Mouse (Mus musculus) hindlimb bud, embryonic 11.5 days (tissue): ENCODE data around the gene Prdm10.

Source experiments
- DNase-seq: peaks from one replicate; pipeline ENCODE4 v3.0.0-alpha.2; 2012; ENCODE audit warnings: low read depth, low spot score; ENCODE audit errors: extremely low spot score

Gene Prdm10

DNA sequence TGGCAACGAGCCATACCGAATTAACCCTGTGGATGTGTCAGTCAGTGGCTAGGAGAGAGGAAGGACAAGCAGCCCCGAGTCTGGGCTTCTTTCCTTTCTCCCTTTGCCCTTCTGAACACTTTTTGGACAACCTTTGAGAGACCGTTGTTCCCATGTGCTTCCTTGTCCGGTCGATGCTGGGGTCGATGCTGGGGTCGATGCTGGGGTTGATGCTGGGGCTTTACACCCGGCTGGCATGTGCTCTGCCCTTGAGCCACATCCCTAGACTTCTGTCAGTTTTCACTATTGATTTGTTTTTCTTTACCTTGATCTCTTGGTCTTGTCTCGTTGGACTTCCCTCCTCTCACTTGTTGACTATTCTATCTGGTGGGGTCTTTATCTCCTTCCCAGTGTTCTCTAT lies 73.2 kb downstream of the Prdm10 start:
- DNase-seq, result no peak

- no peak for DNase-seq
Observed at GRCm38 (mm10) chr9:31354051-31354450, 73.7 kb downstream of the Prdm10 start.

DNA sequence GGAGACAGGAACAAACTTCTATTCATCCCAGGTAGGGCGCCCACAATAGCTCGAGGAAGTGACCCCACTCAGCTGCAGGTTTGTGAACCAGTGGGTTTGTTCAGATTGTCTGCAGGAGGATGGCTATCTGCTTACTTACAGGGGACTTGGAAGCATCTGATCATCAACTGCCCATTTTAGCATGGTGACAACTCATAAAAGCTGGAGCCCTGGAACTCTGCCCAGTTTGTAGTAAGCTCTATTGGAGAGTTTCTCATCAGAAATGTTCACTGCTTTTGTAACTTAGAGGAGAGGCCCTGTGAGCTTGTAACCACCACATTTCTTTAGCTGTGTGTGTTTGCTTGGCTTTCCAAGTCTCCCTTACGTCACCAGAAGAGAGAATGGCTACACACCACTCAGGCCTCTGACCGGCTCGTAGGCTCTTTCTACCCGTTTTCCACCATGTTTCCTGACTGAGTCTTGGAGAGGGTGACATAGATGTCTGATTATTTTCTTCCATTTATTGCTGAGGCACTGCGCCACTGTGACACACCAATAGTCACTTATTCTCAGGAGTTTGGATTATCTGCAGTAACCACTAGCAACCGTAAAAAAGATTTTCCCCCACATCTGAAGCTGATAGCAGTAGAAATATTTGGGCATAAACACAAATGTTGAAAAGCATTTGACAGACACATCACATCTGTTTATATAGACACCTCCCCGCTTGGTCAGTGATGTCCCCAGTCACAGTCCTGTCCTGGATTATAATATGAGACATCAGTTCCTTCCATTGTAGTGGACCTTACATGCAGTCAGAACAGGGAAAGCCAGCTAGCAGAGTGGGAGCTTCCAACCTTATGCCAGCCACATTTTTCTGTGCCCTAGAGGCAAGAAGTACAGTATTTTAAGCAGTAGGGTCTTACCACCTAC lies 83.6 kb downstream of the Prdm10 start:
- no peak for DNase-seq

DNA sequence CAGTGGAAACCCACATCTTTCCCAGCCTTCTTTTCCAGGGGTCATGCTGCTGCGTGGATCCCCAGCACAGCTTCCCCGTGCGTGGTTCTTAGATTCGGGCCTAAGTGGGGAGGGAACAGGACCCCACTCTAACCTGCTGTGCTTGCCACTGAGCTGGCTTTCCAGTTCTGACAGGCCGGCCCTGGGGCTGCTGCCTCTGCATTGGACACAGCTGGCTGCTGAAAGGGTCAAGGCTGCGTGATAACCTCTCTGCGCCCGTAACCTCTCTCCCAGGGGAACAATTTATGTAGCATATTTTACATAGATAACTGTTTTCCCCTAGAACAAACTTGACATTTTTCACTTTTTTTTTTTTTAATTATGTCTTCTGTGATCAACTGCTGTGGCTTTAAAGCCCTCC lies 84.7 kb downstream of the Prdm10 start:
- no peak for DNase-seq

DNA sequence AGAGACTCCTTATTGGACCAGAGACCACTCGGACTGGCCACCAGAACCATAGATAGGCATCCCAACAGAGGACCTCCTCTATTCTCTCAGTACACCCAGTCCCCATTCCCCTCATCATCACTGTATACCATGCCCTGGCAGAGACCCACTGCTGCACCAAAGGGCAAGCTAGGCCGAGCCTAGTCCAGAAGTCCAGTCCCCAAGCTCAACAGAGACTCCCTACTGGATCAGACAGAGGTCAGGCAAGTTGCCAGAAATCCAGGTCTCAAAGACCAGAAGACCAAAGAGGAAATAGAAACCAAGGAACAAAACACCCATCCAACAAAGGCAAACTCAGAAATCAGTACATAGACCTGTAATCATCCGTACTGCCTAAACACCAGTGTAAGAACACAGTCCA lies 91.4 kb downstream of the Prdm10 start:
- no peak for DNase-seq

GRCm38 (mm10) chr9:31376661-31377060 lies 96.3 kb downstream of the Prdm10 start:
- no peak for DNase-seq

- no peak for DNase-seq
Observed at GRCm38 (mm10) chr9:31384786-31385499, 104.6 kb downstream of the Prdm10 start.

- no peak for DNase-seq
Observed at GRCm38 (mm10) chr9:31385500-31385869, 105.1 kb downstream of the Prdm10 start.

GRCm38 (mm10) chr9:31385947-31386354 lies 105.6 kb downstream of the Prdm10 start, which contains the start of gene Nfrkb:
Nfrkb (plus strand) TSS chr9:31386192.
- peak; percentile 37 for DNase-seq

DNA sequence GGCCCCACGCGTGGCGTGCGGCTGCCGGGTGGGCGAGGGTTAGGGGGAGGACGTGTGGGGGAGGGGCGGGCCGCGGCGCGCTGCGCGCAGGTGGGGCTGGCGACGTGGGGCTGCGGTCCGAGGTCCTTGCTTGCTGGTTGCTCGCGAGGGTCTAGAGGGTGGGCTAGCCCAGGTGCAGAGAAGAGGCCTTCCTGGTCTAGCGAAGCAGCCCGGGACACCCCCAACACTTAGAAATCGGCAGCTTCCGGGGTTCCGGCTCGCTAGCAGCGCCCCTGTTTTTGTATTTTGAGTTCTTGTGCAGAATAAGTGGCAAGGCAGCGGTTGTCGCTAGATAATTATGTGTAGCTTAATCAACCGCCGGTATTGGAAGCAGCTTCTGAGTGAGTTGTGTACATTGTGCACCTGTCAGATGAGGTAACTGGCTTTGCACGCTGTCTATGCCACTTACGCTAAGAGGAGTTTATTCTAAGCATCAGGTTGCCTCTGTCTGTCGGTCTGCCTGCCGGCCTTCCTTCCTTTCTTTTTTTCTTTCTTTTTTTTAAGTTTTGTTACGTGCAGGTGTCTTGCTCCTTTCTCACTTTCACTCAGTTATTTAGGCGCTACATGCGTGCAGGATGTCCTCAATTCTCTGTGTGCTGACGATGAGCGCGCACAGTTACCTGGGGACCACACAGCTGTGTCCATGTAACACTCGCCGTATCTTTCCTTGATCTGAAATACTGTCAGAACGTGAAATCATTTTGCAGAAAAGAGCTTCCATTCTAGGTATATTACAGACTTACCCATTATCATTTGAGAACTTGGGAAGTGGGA lies 106.2 kb downstream of the Prdm10 start:
- no peak for DNase-seq

DNA sequence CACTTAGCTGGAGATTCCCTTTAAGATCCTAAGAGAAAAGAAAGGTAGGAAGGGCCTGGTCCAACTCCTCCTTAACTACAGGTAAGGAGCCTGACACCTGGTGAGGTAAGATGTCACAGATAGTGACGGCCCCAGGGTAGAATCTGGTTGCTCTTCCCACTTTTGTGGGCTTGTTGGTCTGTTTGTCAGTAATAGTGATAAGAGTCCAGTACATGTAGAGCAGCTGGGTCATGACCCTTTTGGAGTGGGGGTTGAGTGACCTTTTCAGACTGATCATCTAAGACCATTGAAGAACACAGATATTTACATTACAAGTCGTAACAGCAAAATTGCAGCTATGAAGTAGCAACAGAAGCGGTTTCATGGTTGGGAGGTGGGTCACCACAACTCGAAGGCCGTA lies 106.9 kb downstream of the Prdm10 start:
- DNase-seq, result no peak

DNA sequence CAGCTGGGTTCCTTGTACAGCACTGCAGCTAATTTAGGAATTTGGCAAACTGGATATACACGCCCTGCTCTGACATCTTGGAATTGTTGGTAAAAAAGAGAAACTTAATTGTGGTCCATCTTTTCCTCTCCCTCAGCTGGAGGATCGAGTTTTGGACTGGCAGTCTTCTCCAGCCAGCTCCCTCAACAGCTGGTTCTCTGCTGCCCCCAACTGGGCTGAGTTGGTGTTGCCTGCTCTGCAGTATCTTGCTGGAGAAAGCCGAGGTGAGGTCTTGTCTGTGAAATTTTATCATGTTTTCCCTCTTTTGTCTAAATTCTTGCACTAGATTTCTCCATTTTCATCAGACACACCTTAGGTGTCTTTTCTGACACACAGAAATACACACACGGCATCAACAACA lies 120.1 kb downstream of the Prdm10 start:
- no peak for DNase-seq

- no peak for DNase-seq
Observed at GRCm38 (mm10) chr9:31404311-31404710, 124.0 kb downstream of the Prdm10 start.

DNA sequence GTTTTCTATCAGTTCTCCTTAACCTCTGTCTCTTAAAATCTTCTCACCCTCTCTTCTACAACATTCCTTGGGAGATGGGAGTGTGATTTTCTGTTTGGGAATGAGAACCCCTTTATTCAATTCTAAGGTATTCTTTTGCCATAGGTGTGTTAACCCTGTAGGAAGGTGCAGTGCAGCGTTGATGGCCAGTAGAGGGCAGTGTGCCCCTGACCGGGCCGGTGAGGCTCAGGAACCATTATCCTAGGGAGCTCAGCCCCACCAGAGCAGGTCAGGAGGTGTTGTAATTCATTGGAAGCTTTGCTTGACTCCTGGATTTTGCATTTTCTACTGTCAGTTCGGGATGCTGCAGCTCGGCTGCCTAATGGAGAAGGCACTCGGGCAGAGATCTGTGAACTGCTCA lies 124.9 kb downstream of the Prdm10 start:
- DNase-seq, result no peak

- no peak for DNase-seq
Observed at GRCm38 (mm10) chr9:31412165-31412564, 131.8 kb downstream of the Prdm10 start.

- DNase-seq, result no peak
Observed at GRCm38 (mm10) chr9:31418821-31419220, 138.5 kb downstream of the Prdm10 start.

GRCm38 (mm10) chr9:31422143-31422542 lies 141.8 kb downstream of the Prdm10 start:
- DNase-seq, result no peak

- no peak for DNase-seq
Observed at GRCm38 (mm10) chr9:31428971-31429370, 148.6 kb downstream of the Prdm10 start.

DNA sequence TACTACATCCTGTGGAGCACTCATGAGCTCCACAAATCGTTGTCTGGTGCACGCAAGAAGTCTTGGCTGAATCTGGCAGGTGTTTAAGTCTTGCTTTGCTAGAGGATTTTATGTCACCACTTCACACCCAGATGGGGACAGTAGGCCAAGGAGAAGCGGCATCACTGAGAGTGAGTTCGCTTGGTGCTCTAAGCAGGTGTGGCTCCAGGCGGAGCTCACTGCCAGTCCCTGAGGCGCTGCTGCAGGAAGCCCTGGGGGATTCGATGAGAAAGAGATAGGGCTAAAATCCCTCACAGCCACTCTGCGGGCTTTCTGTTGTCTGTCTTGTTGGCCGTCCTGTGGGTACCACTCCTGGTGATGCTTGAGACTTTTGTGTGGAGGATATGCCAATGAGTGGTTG lies 149.7 kb downstream of the Prdm10 start:
- no peak for DNase-seq
